Mouse (Mus musculus) layer of hippocampus, postnatal 25 days (tissue): ENCODE measurements at regions not wholly inside any gene's neighbourhood (a gene's known extent, or its start where the extent isn't known, plus 50 kb on each side); places are given as distances from the start of the nearest gene placed in this dataset.

Experiments
- DNase-seq, 2 experiments: peaks; one replicate each; pipeline ENCODE4 v3.0.0; 2022; ENCODE audit warnings: mixed read lengths in 2 of 2, low spot score in 1 of 2; ENCODE audit errors: extremely low spot score in 1 of 2

DNA sequence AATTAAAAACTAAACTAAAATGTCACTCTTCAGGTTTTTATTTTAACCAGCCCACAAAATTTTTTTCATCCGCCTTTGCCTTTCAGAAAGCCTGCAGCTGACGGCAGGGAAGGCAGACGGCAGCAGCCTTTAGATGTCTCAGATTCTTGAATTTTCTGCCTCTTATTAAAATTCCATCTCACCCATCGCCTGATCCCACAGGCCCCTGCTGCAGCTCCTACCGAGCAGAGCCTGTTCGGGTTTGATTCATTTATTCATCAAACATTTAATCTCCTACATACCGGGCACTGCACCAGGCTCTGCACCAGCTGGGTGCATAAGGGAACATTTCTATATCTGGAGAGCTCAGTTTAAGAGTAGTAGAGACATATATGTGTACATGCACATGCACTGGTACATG lies 72.8 kb upstream of the Ldb2 start:
- no peak for DNase-seq

- DNase-seq, result no peak
Measured at GRCm38 (mm10) chr5:44863887-44864286, 64.4 kb upstream of the Ldb2 start.

- no peak for DNase-seq
Measured at GRCm38 (mm10) chr5:44863349-44863748, 63.9 kb upstream of the Ldb2 start.

DNA sequence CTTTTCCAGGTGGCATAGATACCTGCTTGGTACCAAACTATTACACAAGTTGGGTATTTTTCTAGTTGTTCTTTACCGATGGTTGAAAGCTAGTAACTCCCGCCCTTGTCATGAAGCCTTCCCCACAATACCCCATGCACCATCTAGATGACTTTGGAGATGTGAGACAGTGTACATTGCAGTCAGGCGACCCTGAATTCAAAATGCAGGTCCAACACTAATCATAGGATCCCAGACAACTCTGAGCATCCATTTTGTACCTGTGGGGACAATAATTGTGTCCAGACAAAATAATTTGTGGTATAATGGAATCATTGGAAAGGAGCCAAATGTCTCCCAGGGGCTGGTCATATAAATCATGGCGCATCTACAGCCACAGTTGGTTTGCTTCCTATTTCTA lies 54.7 kb upstream of the Ldb2 start:
- no peak for DNase-seq
